Mouse (Mus musculus) T-helper 17 cell (primary cell): ENCODE data around the gene Mrtfb.

Experiments
- in situ Hi-C, 2 experiments: fragments of 300-600 bp; cut with MboI, MseI; formaldehyde crosslinking; loops; 1 replicate in 1 of 2; 2 replicates in 1 of 2; pipeline ENCODE4 v1.15.1; 2025; ENCODE audit warnings: high pct_unique_total_duplicates in 2 of 2

Mrtfb gene

GRCm38 (mm10) chr16:13345822-13346221 lies 89.5 kb downstream of the Mrtfb start:
- in situ Hi-C loops = loop anchor here (10.0 kb wide), 2 partner anchors 741 to 1539 kb away; no protein-coding TSS in a partner anchor

GRCm38 (mm10) chr16:13350729-13351128 lies 94.4 kb downstream of the Mrtfb start:
- in situ Hi-C loops = no loop called here

DNA sequence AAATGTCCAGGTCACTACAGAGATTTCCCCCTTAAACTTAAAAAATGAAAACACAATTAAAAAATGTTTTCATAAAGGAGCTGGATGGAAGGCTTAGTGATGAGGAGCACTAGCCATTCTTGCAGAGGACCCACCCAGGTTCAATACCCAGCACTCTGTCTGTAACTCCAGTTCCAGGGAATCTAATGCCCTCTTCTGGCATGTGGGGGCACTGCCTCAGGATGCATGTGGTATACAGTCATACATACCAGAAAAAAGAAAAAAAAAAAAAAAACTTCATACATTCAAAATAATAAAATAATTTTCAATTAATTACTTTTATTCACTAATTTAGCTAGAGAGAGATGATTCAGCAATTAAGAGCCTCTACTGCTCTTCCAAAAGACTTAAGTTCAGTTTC lies 95.0 kb downstream of the Mrtfb start:
- in situ Hi-C loops = no loop called here

DNA sequence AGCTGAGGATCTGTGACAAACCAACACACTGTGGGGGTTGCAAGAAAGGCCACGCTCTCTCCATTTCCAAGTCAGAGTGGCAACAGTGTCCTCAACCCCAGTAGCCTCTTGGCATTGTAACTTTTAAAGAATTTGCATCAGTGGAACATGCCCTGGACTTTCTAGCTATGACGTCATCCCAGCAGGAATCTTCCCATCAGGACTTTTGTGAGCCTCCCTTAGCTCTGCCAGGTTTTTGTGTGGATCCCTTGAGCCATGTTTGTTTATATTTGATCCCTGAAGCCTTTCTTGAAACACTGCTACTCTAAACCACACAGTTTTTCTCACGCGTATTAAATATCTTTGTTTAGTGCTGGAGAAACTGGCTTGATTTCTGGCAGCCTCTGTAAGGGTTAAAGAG lies 97.6 kb downstream of the Mrtfb start:
- in situ Hi-C loops = no loop called here

- in situ Hi-C loops = no loop called here
Measured at GRCm38 (mm10) chr16:13354431-13354830, 98.2 kb downstream of the Mrtfb start.

DNA sequence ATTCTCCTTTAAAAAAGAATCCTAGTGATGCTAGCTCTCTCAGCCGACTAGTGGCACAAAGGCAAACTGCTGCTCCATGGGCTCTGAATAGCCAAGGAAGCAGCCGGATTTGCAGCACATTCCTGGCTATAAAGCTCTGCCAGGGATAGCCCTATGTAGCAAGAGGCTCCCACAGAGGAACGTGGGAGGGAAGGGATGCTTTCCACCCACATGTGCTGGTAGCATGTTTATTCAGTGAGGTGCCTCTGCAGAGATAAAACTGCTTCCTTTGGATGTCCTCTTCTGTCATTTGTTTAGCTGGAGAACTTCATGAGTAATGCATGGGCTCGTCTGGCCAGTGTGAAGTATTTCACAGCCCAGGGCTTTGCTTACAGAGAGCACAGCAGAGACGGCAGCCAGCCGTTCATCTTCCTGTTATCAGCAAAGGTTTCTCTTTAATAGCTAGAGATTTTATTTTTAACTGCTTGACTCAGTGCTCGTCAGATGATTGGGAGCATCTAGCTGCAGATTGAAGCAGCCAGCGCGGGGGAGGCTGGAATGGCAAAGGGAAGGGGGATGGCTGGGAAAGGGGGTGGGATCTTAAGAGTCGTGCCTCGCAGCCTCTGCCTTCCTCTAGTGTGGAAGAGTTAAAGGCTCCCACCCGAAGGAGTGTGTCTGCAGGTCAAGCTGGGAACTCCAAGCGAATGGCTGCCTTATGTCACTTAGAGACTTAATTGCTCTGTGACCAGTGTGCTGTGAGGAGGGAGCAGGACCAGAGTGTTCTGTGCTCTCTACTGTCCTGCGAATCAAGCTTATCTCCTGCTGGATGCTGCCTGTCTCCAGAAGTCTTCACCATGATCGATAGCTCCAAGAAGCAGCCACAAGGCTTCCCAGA lies 101.8 kb downstream of the Mrtfb start:
- in situ Hi-C loops = no loop called here

DNA sequence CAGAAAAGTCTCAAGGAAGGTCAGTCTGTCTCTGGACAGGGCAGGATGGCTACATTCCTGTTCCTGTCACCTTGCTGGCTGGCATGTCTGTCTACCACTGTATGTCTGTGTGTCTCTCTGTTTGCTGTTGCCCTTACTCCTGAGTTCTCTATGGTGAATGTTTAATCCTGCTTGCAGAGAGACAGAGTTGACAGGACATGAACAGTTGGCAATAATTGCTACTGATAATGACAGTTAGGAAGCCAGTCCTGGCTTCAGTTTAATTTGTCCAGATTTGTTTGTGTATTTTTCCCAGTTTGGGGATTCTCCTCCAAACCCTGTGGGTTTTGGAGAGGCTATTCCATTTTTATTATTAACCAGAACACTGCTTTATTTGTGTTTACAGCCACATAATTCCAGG lies 102.5 kb downstream of the Mrtfb start:
- in situ Hi-C loops = no loop called here

GRCm38 (mm10) chr16:13359405-13359858 lies 103.2 kb downstream of the Mrtfb start:
- in situ Hi-C loops = no loop called here

GRCm38 (mm10) chr16:13360208-13360607 lies 103.9 kb downstream of the Mrtfb start:
- in situ Hi-C loops = no loop called here

- in situ Hi-C loops = no loop called here
Measured at GRCm38 (mm10) chr16:13360835-13361234, 104.6 kb downstream of the Mrtfb start.

DNA sequence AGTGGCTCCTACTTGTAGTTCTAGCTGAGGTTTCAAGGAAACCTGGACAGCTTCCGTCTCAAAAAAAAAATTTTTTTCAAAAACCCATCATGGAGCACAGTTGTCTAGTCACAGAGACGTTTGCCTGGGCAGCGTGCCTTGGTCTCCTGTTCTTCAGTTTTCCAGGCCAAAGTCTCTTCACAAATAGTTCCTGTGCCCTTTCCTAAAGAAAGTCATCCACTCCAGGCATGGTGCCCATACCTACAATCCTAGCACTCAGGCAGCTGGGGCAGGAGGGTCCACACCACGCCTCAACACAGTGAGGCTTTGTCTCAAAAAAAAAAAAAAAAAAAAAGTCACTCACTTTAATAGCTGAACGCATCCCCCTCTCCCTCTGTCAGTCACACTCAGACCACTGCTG lies 106.9 kb downstream of the Mrtfb start:
- in situ Hi-C loops = no loop called here

DNA sequence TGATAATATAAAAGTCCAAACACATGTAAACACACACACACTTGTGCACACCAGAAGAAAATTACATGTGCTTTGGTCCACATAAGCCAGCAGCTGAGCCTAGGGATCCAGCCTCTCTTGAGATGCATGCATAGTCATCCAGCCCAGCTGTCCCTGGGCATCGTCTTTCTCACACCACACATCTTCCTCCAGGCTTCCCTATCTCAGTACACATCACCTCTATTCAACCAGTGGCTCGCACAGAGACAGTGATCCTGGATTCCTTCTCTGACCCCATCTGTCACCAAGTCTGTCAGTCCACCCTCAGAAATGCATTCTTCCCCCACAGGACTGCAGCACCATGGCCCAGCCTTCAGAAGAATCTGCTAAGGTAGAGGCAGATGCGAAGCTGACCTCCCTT lies 107.9 kb downstream of the Mrtfb start:
- in situ Hi-C loops = no loop called here

GRCm38 (mm10) chr16:13366256-13366655 lies 110.0 kb downstream of the Mrtfb start:
- in situ Hi-C loops = no loop called here

DNA sequence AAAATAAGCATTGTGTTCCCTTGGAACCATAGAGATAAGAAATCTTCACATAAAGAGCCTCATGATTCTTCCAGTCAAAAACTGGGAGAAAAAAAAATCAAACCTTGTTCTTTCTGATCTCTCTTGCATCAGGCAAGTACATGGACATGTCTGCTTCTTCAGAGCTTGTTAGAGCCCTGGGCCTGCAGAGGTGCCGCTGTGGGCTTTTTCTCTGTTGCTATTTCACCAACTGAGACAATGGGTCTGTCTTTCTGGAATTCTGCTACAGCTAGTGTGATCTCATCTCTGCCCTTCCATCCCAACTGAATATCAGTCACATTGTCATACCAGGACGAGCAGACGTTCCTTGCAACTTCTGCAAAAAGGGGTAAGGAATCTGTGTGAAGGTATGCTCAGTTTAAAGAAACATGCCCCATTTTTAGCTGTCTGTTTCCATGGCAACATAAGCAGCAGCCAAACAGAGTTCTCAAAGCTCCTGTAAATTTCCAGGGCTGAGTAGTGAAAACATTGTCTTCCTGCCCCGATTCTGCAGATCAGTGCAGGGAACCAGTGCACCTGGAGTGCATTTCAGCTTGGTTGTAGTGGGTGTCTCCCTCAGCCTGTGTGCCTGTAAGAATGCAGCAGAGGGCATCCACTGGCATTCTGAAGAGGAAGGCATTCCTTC lies 110.7 kb downstream of the Mrtfb start:
- in situ Hi-C loops = no loop called here

DNA sequence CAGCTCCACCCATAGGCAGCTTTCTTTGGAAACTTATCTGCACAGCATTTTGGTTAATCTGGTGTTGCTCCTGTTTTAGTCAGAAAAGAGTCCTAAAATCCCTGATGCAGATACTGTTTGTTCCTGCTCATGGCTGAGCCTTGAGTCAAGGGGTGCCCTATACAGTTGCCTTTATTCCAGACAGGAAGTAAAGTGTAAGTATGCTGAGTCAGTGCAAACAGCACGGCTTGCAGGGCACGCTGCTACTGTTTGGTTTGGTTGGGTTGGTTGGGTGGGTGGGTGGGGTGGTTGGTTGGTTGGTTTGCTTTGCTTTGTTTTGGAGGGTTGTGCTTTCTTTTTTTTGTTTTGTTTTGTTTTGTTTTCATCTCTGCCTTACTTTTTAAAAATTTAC lies 111.2 kb downstream of the Mrtfb start:
- in situ Hi-C loops = no loop called here

DNA sequence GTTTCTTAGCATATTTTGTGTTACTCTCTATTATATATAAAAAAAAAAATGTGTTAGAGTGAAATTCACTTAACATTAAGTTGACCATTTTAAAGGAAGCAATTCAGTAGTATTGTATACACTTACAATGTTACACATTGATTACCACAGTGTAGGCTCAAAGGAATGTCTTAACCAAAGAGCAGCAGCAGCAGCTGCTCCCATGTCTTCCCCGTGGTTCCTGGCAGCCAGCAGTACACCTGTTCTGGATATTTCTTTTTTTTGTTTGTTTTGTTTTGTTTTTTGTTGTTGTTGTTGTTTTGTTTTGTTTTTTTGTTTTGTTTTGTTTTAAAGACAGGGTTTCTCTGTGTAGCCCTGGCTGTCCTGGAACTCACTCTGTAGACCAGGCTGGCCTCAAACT lies 112.4 kb downstream of the Mrtfb start:
- in situ Hi-C loops = no loop called here

GRCm38 (mm10) chr16:13371740-13372287 lies 115.5 kb downstream of the Mrtfb start:
- in situ Hi-C loops = no loop called here

DNA sequence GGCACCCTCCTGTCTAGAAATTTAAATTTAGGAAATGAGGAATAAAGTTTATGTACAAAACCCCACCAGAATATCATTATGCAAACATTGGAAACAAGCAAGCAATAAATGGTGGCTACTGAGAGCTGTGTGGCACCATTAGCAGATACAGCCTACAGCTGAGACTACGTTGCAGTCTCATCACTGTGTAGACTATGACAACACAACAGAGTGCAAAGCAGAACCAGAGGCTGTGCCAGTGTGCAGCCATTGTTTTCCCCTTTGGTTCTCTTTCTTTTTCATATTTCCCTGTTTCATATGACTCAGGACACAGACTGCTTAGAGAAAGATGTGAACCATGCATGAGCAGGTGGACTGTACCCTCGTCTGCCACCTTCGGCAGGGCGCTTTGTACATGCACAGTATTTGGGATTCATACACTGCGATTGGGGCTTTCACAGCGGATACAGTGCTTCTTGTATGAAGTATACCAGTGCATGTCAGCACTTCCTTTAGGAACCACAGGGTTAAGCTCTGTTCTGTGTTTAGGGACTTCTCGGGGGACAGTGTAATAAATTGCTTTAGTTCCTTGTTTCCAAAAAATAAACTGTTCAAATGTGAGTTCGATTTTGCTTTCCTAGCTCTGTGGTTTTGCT lies 116.7 kb downstream of the Mrtfb start:
- in situ Hi-C loops = no loop called here

DNA sequence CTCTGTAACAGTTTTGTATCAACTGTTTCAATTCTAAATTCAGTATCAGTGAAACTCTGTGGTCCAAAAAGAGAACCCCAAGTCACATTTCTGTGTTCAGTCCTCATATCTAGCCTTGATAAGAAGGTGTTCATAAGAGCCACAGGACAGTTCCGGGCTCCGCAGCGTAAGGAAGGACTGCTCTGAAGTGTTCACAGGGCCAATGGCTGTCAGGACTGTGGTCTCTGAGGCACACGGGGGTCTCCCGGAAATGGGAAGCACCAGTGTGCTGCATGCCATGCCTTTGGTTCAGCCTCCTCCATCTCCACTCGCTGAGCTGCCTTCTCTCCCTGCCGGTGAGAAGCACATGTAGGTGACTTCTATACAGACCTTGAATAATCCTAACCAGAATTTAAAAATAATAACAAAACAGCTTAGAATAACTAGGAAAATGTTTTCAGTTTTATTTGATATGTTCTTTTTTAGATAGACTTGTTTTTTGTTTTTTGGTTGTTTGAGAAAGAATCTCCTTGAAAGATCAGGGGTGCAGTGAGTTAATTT lies 120.7 kb downstream of the Mrtfb start:
- in situ Hi-C loops = no loop called here

DNA sequence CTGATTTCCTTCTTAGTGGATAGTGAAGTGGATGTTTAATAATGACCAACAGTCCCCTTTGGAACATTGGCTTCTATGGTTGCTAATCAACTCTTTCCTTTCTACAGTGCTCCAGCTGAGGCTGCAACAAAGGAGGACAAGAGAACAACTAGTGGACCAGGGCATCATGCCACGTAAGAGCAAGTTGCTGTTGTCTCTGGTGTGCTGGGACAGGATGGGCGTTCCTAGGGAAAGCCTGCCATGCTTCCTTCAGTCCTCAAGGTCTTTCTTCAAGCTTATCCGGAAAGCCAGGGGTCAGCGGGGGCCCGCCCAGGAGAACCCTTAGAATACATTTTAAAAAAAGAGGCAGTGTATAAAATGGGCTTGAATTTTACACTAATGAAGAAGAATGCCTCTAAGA lies 121.9 kb downstream of the Mrtfb start:
- in situ Hi-C loops = no loop called here

GRCm38 (mm10) chr16:13379865-13380264 lies 123.6 kb downstream of the Mrtfb start:
- in situ Hi-C loops = no loop called here

DNA sequence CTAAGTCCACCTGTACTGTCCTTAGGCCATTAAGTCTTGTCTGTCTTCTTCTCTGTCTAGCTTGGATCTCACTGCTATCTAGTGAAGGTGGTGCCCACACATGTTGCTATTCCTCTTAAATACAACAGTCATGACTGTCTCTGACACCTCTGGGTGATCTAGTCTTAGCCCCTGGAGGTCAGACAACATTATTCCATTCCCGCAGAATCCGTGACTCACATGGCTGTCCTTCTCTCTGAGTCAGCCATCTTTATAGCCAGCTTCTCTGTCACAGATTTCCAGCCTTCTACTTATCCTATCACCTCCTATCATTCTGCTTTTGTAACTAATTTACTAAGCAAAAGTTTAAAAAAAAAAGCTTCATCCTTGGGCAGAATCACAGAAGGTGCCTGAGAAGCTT lies 125.5 kb downstream of the Mrtfb start:
- in situ Hi-C loops = no loop called here
